Mouse (Mus musculus) hindbrain, postnatal 0 days (tissue): ENCODE data around the gene Mtnr1a. TPM values are rescaled to one million over a fixed set of nuclear protein-coding genes. Genes with fewer than 3 reads are reported as not detected.

Source experiments
- ATAC-seq: fragments of 200-750 bp; cut with Nextera tagmentation; 2 replicates; pipeline ENCODE4 v1.8.0; 2017; ENCODE audit warnings: mild to moderate bottlenecking, moderate TSS enrichment, moderate library complexity
- DNase-seq: peaks from one replicate; pipeline ENCODE4 v3.0.0-alpha.2; 2015; ENCODE audit warnings: low spot score
- H3K27ac ChIP-seq: fragments of 300-500 bp; sonication (generic); 2 replicates; pipeline ENCODE4 v1.5.1; 2014; ENCODE audit warnings: mild to moderate bottlenecking
- H3K27me3 ChIP-seq: fragments of 300-500 bp; sonication (generic); 2 replicates; pipeline ENCODE4 v1.6.1; 2014; ENCODE audit warnings: low read length, mixed read lengths; ENCODE audit not compliant: insufficient read depth
- H3K36me3 ChIP-seq: fragments of 300-500 bp; sonication (generic); 2 replicates; pipeline ENCODE4 v1.6.1; 2014; ENCODE audit warnings: low read length, mixed read lengths; ENCODE audit not compliant: insufficient read depth
- H3K4me1 ChIP-seq: fragments of 300-500 bp; sonication (generic); 2 replicates; pipeline ENCODE4 v1.6.1; 2014; ENCODE audit warnings: antibody characterized with exemption, low read length, mixed read lengths; ENCODE audit not compliant: insufficient read depth
- H3K4me2 ChIP-seq: fragments of 300-500 bp; sonication (generic); 2 replicates; pipeline ENCODE4 v1.6.1; 2014; ENCODE audit warnings: low read depth, mild to moderate bottlenecking, low read length, moderate library complexity, mixed read lengths
- H3K4me3 ChIP-seq: fragments of 300-500 bp; sonication (generic); 2 replicates; pipeline ENCODE4 v1.5.1; 2014; ENCODE audit warnings: low read length
- H3K9ac ChIP-seq: fragments of 300-500 bp; sonication (generic); replicated peaks from 2 replicates; pipeline ENCODE4 v1.6.1; 2014; ENCODE audit warnings: mild to moderate bottlenecking, low read length, moderate library complexity, mixed read lengths
- H3K9me3 ChIP-seq: fragments of 300-500 bp; sonication (generic); 2 replicates; pipeline ENCODE4 v1.6.1; 2016; ENCODE audit warnings: low read length, mixed read lengths
- CTCF ChIP-seq: IDR thresholded peaks from 2 replicates; pipeline ENCODE4 v1.5.1; 2016; ENCODE audit warnings: antibody characterized with exemption, control low read depth, low read depth
- WGBS: fragments of 180-500 bp; shearing (Covaris S2); extraction: QIAGEN DNeasy Blood & Tissue Kit; methylation state at CpG from one replicate; pipeline ENCODE4 v1.1.7; 2014; 5-methylcytosine and 5-hydroxymethylcytosine counted together
- polyA plus RNA-seq: library from polyadenylated mRNA; unstranded; fragments of >200 nt; fragmentation: Nextera tagmentation; extraction: Ambion mirVana; gene quantifications from 2 replicates; pipeline ENCODE4 v1.2.1, GENCODE M21; 2015
- total RNA-seq: library from RNA; depleted of rRNA; stranded (reverse); fragments of >200 nt; gene quantifications from 2 replicates; pipeline ENCODE4 v1.2.3, GENCODE M21; 2014

Gene Mtnr1a
- total and polyA plus RNA-seq, 2 experiments from 2014 or later, result 0.16 to 0.26 TPM

GRCm38 (mm10) chr8:45044160-45044559 is 24.8 kb upstream of the Mtnr1a start:
- no peaks in the 10 kb centered on the region for H3K27me3 ChIP-seq
- no peak for TF ChIP-seq CTCF
- H3K27ac ChIP-seq, result no peak overlapping the region
- H3K9me3 ChIP-seq, result no peaks in the 10 kb centered on the region
- H3K9ac ChIP-seq, result no peak overlapping the region
- DNase-seq (no peak), ATAC-seq (no peak)
- 96% methylated on average over 26 of the region's 26 CpGs for WGBS
- no peak overlapping the region for H3K4me3 ChIP-seq
- no peak overlapping the region for H3K4me2 ChIP-seq
- no peaks in the 10 kb centered on the region for H3K4me1 ChIP-seq
- peaks cover 46% of the 10 kb centered on the region for H3K36me3 ChIP-seq

- ATAC-seq (no peak), DNase-seq (no peak)
- H3K27ac ChIP-seq, result no peak overlapping the region
- no peak overlapping the region for H3K4me2 ChIP-seq
- H3K4me1 ChIP-seq, result no peaks in the 10 kb centered on the region
- peaks cover 16% of the 10 kb centered on the region; the same call in 1 of the 2 replicates for H3K36me3 ChIP-seq
- no peak overlapping the region for H3K9ac ChIP-seq
- 89% methylated on average over 8 of the region's 8 CpGs for WGBS
- no peaks in the 10 kb centered on the region for H3K9me3 ChIP-seq
- no peak for TF ChIP-seq CTCF
- no peak overlapping the region for H3K4me3 ChIP-seq
- H3K27me3 ChIP-seq, result no peaks in the 10 kb centered on the region
Measured at GRCm38 (mm10) chr8:45050451-45050850, 18.5 kb upstream of the Mtnr1a start.

GRCm38 (mm10) chr8:45051236-45051635 is 17.7 kb upstream of the Mtnr1a start:
- no peaks in the 10 kb centered on the region for H3K9me3 ChIP-seq
- H3K27me3 ChIP-seq, result no peaks in the 10 kb centered on the region

GRCm38 (mm10) chr8:45052205-45052604 is 16.7 kb upstream of the Mtnr1a start:
- H3K27me3 ChIP-seq, result no peaks in the 10 kb centered on the region
- peak; percentile 53 for TF ChIP-seq CTCF
- H3K4me1 ChIP-seq, result no peaks in the 10 kb centered on the region
- ATAC-seq (0 out of 2 replicates have a peak, but pooled peaks have one; percentile 69), DNase-seq (peak; percentile 53)
- no peaks in the 10 kb centered on the region for H3K9me3 ChIP-seq
- no peak overlapping the region for H3K4me2 ChIP-seq
- H3K36me3 ChIP-seq, result peaks cover 12% of the 10 kb centered on the region; the same call in 1 of the 2 replicates
- no peak overlapping the region for H3K9ac ChIP-seq
- no peak overlapping the region for H3K27ac ChIP-seq
- WGBS, result 80% methylated on average over 1 of the region's 1 CpGs
- no peak overlapping the region for H3K4me3 ChIP-seq

More at GRCm38 (mm10) chr8:45051236-45051635, 17.7 kb upstream of the Mtnr1a start:
- Histone ChIP-seq H3K36me3 (peaks cover 12% of the 10 kb centered on the region; the same call in 1 of the 2 replicates), H3K4me1 (no peaks in the 10 kb centered on the region), H3K27ac (no peak overlapping the region), H3K4me3 (no peak overlapping the region), H3K9ac (no peak overlapping the region), H3K4me2 (no peak overlapping the region)
- TF ChIP-seq CTCF, result no peak
- 95% methylated on average over 30 of the region's 30 CpGs for WGBS
- ATAC-seq (no peak), DNase-seq (no peak)

- TF ChIP-seq CTCF, result no peak
- H3K9me3 ChIP-seq, result no peaks in the 10 kb centered on the region
- ATAC-seq (peak; percentile 18; the same call in 1 of the 2 replicates), DNase-seq (no peak)
- peaks cover 12% of the 10 kb centered on the region; the same call in 1 of the 2 replicates for H3K36me3 ChIP-seq
- no peak overlapping the region for H3K4me2 ChIP-seq
- H3K27me3 ChIP-seq, result no peaks in the 10 kb centered on the region
- H3K4me3 ChIP-seq, result no peak overlapping the region
- H3K9ac ChIP-seq, result no peak overlapping the region
- H3K27ac ChIP-seq, result no peak overlapping the region
- 86% methylated on average over 9 of the region's 9 CpGs for WGBS
- H3K4me1 ChIP-seq, result no peaks in the 10 kb centered on the region
Measured at GRCm38 (mm10) chr8:45052618-45053017, 16.3 kb upstream of the Mtnr1a start.

GRCm38 (mm10) chr8:45055500-45055899 is 13.4 kb upstream of the Mtnr1a start:
- Histone ChIP-seq H3K9ac (no peak overlapping the region), H3K27ac (no peak overlapping the region), H3K4me3 (no peak overlapping the region), H3K9me3 (no peaks in the 10 kb centered on the region), H3K36me3 (peaks cover 12% of the 10 kb centered on the region; the same call in 1 of the 2 replicates), H3K4me2 (no peak overlapping the region), H3K4me1 (no peaks in the 10 kb centered on the region), H3K27me3 (no peaks in the 10 kb centered on the region)
- no peak for TF ChIP-seq CTCF
- WGBS, result 97% methylated on average over 3 of the region's 3 CpGs
- DNase-seq, result no peak
- no peak for ATAC-seq

- H3K4me2 ChIP-seq, result no peak overlapping the region
- no peak overlapping the region for H3K4me3 ChIP-seq
- H3K36me3 ChIP-seq, result 0 out of 2 replicates have a peak, but pooled peaks cover 3% of the 10 kb centered on the region
- no peaks in the 10 kb centered on the region for H3K4me1 ChIP-seq
- H3K9me3 ChIP-seq, result no peaks in the 10 kb centered on the region
- no peak overlapping the region for H3K27ac ChIP-seq
- DNase-seq, result no peak
- H3K9ac ChIP-seq, result no peak overlapping the region
- H3K27me3 ChIP-seq, result no peaks in the 10 kb centered on the region
- peak; percentile 39 for TF ChIP-seq CTCF
- ATAC-seq, result no peak
- WGBS, result 3% methylated on average over 2 of the region's 3 CpGs
Measured at GRCm38 (mm10) chr8:45056810-45057209, 12.1 kb upstream of the Mtnr1a start.
